Mouse (Mus musculus) forebrain, embryonic 12.5 days (tissue): ENCODE measurements around the gene Dock1. TPM values are rescaled to one million over a fixed set of nuclear protein-coding genes. Genes with fewer than 3 reads are reported as not detected.

Source experiments
- ATAC-seq: fragments of 200-750 bp; cut with Nextera tagmentation; 2 replicates; pipeline ENCODE4 v1.8.0; 2017; ENCODE audit warnings: moderate TSS enrichment; ENCODE audit not compliant: low FRiP score
- H3K27ac ChIP-seq: fragments of 300-500 bp; sonication (generic); 2 replicates; pipeline ENCODE4 v1.5.1; 2016; ENCODE audit warnings: mild to moderate bottlenecking
- H3K27me3 ChIP-seq: fragments of 300-500 bp; sonication (generic); 2 replicates; pipeline ENCODE4 v1.6.1; 2016; ENCODE audit warnings: mild to moderate bottlenecking
- H3K36me3 ChIP-seq: fragments of 300-500 bp; sonication (generic); replicated peaks from 2 replicates; pipeline ENCODE4 v1.6.1; 2016; ENCODE audit warnings: mild to moderate bottlenecking
- H3K4me1 ChIP-seq: fragments of 300-500 bp; sonication (generic); 2 replicates; pipeline ENCODE4 v1.6.1; 2016
- H3K4me2 ChIP-seq: fragments of 300-500 bp; sonication (generic); 2 replicates; pipeline ENCODE4 v1.6.1; 2016; ENCODE audit warnings: mild to moderate bottlenecking, moderate library complexity
- H3K4me3 ChIP-seq: fragments of 300-500 bp; sonication (generic); replicated peaks from 2 replicates; pipeline ENCODE4 v1.5.1; 2016; ENCODE audit warnings: mild to moderate bottlenecking
- H3K9ac ChIP-seq: fragments of 300-500 bp; sonication (generic); 2 replicates; pipeline ENCODE4 v1.6.1; 2016; ENCODE audit warnings: mild to moderate bottlenecking
- H3K9me3 ChIP-seq: fragments of 300-500 bp; sonication (generic); 2 replicates; pipeline ENCODE4 v1.6.1; 2016
- WGBS: fragments of 180-500 bp; shearing (Covaris S2); methylation state at CpG from one replicate; pipeline ENCODE4 v1.1.7; 2016; 5-methylcytosine and 5-hydroxymethylcytosine counted together
- polyA plus RNA-seq: library from polyadenylated mRNA; unstranded; fragments of >200 nt; fragmentation: Nextera tagmentation; extraction: Ambion mirVana; gene quantifications from 2 replicates; pipeline ENCODE4 v1.2.1, GENCODE M21; 2016

The Dock1 gene
- polyA plus RNA-seq, 1 experiment from 2014 or later = 24.4 TPM

GRCm38 (mm10) chr7:135165155-135165554 lies 494.7 kb downstream of the Dock1 start:
- 0 out of 2 replicates have a peak, but pooled peaks have one; percentile 49 for ATAC-seq
- WGBS = 37% methylated on average over 3 of the region's 3 CpGs
- Histone ChIP-seq H3K36me3 (peaks cover 9% of the 10 kb centered on the region; the same call in 1 of the 2 replicates), H3K4me1 (peaks cover 7% of the 10 kb centered on the region; the same call in 1 of the 2 replicates), H3K9me3 (no peaks in the 10 kb centered on the region), H3K4me2 (no peak overlapping the region), H3K4me3 (no peak overlapping the region), H3K27me3 (no peaks in the 10 kb centered on the region), H3K9ac (no peak overlapping the region), H3K27ac (no peak overlapping the region)

- Histone ChIP-seq H3K9me3 (no peaks in the 10 kb centered on the region), H3K4me1 (peaks cover 7% of the 10 kb centered on the region; the same call in 1 of the 2 replicates), H3K36me3 (peaks cover 9% of the 10 kb centered on the region; the same call in 1 of the 2 replicates), H3K27ac (no peak overlapping the region), H3K9ac (no peak overlapping the region), H3K4me2 (no peak overlapping the region), H3K27me3 (no peaks in the 10 kb centered on the region), H3K4me3 (no peak overlapping the region)
- no peak for ATAC-seq
- WGBS = 71% methylated on average over 4 of the region's 4 CpGs
These were observed 499.5 kb downstream of the Dock1 start for GRCm38 (mm10) chr7:135169936-135170335.

- 81% methylated on average over 9 of the region's 9 CpGs for WGBS
- Histone ChIP-seq H3K9me3 (no peaks in the 10 kb centered on the region), H3K9ac (no peak overlapping the region), H3K27me3 (no peaks in the 10 kb centered on the region), H3K4me2 (no peak overlapping the region), H3K4me1 (peaks cover 7% of the 10 kb centered on the region; the same call in 1 of the 2 replicates), H3K36me3 (peaks cover 7% of the 10 kb centered on the region; the same call in 1 of the 2 replicates), H3K27ac (no peak overlapping the region), H3K4me3 (no peak overlapping the region)
- ATAC-seq = no peak
These were observed 501.8 kb downstream of the Dock1 start for GRCm38 (mm10) chr7:135172219-135172618.

GRCm38 (mm10) chr7:135194190-135194589 lies 523.7 kb downstream of the Dock1 start:
- Histone ChIP-seq H3K36me3 (no peaks in the 10 kb centered on the region), H3K27ac (no peak overlapping the region), H3K9me3 (no peaks in the 10 kb centered on the region), H3K4me1 (no peaks in the 10 kb centered on the region), H3K4me3 (no peak overlapping the region), H3K9ac (no peak overlapping the region), H3K4me2 (no peak overlapping the region), H3K27me3 (no peaks in the 10 kb centered on the region)
- no peak for ATAC-seq
- 95% methylated on average over 3 of the region's 3 CpGs for WGBS

- H3K9ac ChIP-seq = no peak overlapping the region
- WGBS = 95% methylated on average over 2 of the region's 2 CpGs
These were observed 525.2 kb downstream of the Dock1 start for GRCm38 (mm10) chr7:135195631-135196030.

GRCm38 (mm10) chr7:135196828-135197227 lies 526.4 kb downstream of the Dock1 start:
- H3K9me3 ChIP-seq = no peaks in the 10 kb centered on the region
- H3K4me1 ChIP-seq = no peaks in the 10 kb centered on the region
- no peaks in the 10 kb centered on the region for H3K27me3 ChIP-seq
- H3K4me2 ChIP-seq = no peak overlapping the region
- WGBS = 88% methylated on average over 10 of the region's 10 CpGs
- no peaks in the 10 kb centered on the region for H3K36me3 ChIP-seq
- H3K9ac ChIP-seq = no peak overlapping the region
- H3K27ac ChIP-seq = no peak overlapping the region
- H3K4me3 ChIP-seq = no peak overlapping the region
- no peak for ATAC-seq

More at GRCm38 (mm10) chr7:135195631-135196030, 525.2 kb downstream of the Dock1 start:
- ATAC-seq = no peak
- Histone ChIP-seq H3K4me1 (no peaks in the 10 kb centered on the region), H3K4me3 (no peak overlapping the region), H3K27me3 (no peaks in the 10 kb centered on the region), H3K27ac (no peak overlapping the region), H3K36me3 (no peaks in the 10 kb centered on the region), H3K9me3 (no peaks in the 10 kb centered on the region), H3K4me2 (no peak overlapping the region)

- Histone ChIP-seq H3K4me1 (no peaks in the 10 kb centered on the region; the same call in 1 of the 2 replicates), H3K9me3 (no peaks in the 10 kb centered on the region; the same call in 1 of the 2 replicates), H3K27me3 (no peaks in the 10 kb centered on the region), H3K27ac (no peak overlapping the region), H3K36me3 (no peaks in the 10 kb centered on the region), H3K9ac (no peak overlapping the region), H3K4me2 (no peak overlapping the region), H3K4me3 (no peak overlapping the region)
- no peak for ATAC-seq
These were observed 533.5 kb downstream of the Dock1 start for GRCm38 (mm10) chr7:135203920-135204319.

GRCm38 (mm10) chr7:135205111-135205510 lies 534.7 kb downstream of the Dock1 start:
- no peaks in the 10 kb centered on the region for H3K36me3 ChIP-seq
- no peaks in the 10 kb centered on the region; the same call in 1 of the 2 replicates for H3K9me3 ChIP-seq
- 83% methylated on average over 5 of the region's 5 CpGs for WGBS
- H3K27me3 ChIP-seq = no peaks in the 10 kb centered on the region
- H3K4me1 ChIP-seq = no peaks in the 10 kb centered on the region; the same call in 1 of the 2 replicates
- no peak overlapping the region for H3K4me2 ChIP-seq
- no peak overlapping the region for H3K9ac ChIP-seq
- no peak overlapping the region for H3K27ac ChIP-seq
- ATAC-seq = no peak
- H3K4me3 ChIP-seq = no peak overlapping the region

- no peak overlapping the region for H3K4me2 ChIP-seq
- H3K9me3 ChIP-seq = no peaks in the 10 kb centered on the region
- H3K4me3 ChIP-seq = no peak overlapping the region
- ATAC-seq = no peak
- H3K27ac ChIP-seq = no peak overlapping the region
- WGBS = 73% methylated on average over 6 of the region's 6 CpGs
- no peaks in the 10 kb centered on the region for H3K27me3 ChIP-seq
- H3K36me3 ChIP-seq = no peaks in the 10 kb centered on the region
- no peaks in the 10 kb centered on the region; the same call in 1 of the 2 replicates for H3K4me1 ChIP-seq
- H3K9ac ChIP-seq = no peak overlapping the region
These were observed 538.6 kb downstream of the Dock1 start for GRCm38 (mm10) chr7:135208947-135209567.

- H3K9me3 ChIP-seq = no peaks in the 10 kb centered on the region
- ATAC-seq = no peak
- H3K4me2 ChIP-seq = no peak overlapping the region
- no peaks in the 10 kb centered on the region for H3K27me3 ChIP-seq
- H3K9ac ChIP-seq = no peak overlapping the region
- H3K36me3 ChIP-seq = no peaks in the 10 kb centered on the region
- H3K4me3 ChIP-seq = no peak overlapping the region
- H3K4me1 ChIP-seq = no peaks in the 10 kb centered on the region; the same call in 1 of the 2 replicates
- no peak overlapping the region for H3K27ac ChIP-seq
These were observed 539.8 kb downstream of the Dock1 start for GRCm38 (mm10) chr7:135210296-135210695.

GRCm38 (mm10) chr7:135210831-135211230 lies 540.4 kb downstream of the Dock1 start:
- 84% methylated on average over 2 of the region's 2 CpGs for WGBS
- Histone ChIP-seq H3K4me1 (no peaks in the 10 kb centered on the region; the same call in 1 of the 2 replicates), H3K36me3 (no peaks in the 10 kb centered on the region), H3K9ac (no peak overlapping the region), H3K4me3 (no peak overlapping the region), H3K27ac (no peak overlapping the region), H3K27me3 (no peaks in the 10 kb centered on the region), H3K4me2 (no peak overlapping the region), H3K9me3 (no peaks in the 10 kb centered on the region)
- no peak for ATAC-seq

- WGBS = 73% methylated on average over 2 of the region's 2 CpGs
- ATAC-seq = no peak
- H3K36me3 ChIP-seq = no peaks in the 10 kb centered on the region
- no peaks in the 10 kb centered on the region for H3K9me3 ChIP-seq
- H3K27me3 ChIP-seq = no peaks in the 10 kb centered on the region
- H3K27ac ChIP-seq = no peak overlapping the region
- no peak overlapping the region for H3K4me2 ChIP-seq
- no peaks in the 10 kb centered on the region; the same call in 1 of the 2 replicates for H3K4me1 ChIP-seq
- no peak overlapping the region for H3K4me3 ChIP-seq
- H3K9ac ChIP-seq = no peak overlapping the region
These were observed 542.1 kb downstream of the Dock1 start for GRCm38 (mm10) chr7:135212505-135212904.

GRCm38 (mm10) chr7:135221475-135221874 lies 551.0 kb downstream of the Dock1 start:
- H3K4me1 ChIP-seq = no peaks in the 10 kb centered on the region
- no peak for ATAC-seq
- 87% methylated on average over 2 of the region's 2 CpGs for WGBS

More at GRCm38 (mm10) chr7:135221475-135221874, 551.0 kb downstream of the Dock1 start:
- no peaks in the 10 kb centered on the region for H3K27me3 ChIP-seq
- H3K4me3 ChIP-seq = no peak overlapping the region
- H3K9me3 ChIP-seq = no peaks in the 10 kb centered on the region
- no peak overlapping the region for H3K4me2 ChIP-seq
- H3K9ac ChIP-seq = no peak overlapping the region
- H3K36me3 ChIP-seq = no peaks in the 10 kb centered on the region
- no peak overlapping the region for H3K27ac ChIP-seq
